Mouse (Mus musculus) forebrain, embryonic 13.5 days (tissue): ENCODE results near the gene Satb1. TPM values are rescaled to one million over a fixed set of nuclear protein-coding genes. Genes with fewer than 3 reads are reported as not detected.
A peak's percentile ranks its signal among the peaks of the same experiment; 100 is the strongest.

Source experiments
- ATAC-seq: fragments of 200-750 bp; cut with Nextera tagmentation; 2 replicates; pipeline ENCODE4 v1.8.0; 2017
- H3K27ac ChIP-seq: fragments of 300-500 bp; sonication (generic); 2 replicates; pipeline ENCODE4 v1.5.1; 2015; ENCODE audit warnings: inconsistent platforms, mild to moderate bottlenecking, moderate library complexity
- H3K27me3 ChIP-seq: fragments of 300-500 bp; sonication (generic); 2 replicates; pipeline ENCODE4 v1.6.1; 2015; ENCODE audit warnings: mild to moderate bottlenecking, inconsistent platforms
- H3K36me3 ChIP-seq: fragments of 300-500 bp; sonication (generic); 2 replicates; pipeline ENCODE4 v1.6.1; 2015; ENCODE audit warnings: mild to moderate bottlenecking, inconsistent platforms; ENCODE audit not compliant: poor library complexity, severe bottlenecking
- H3K4me1 ChIP-seq: fragments of 300-500 bp; sonication (generic); 2 replicates; pipeline ENCODE4 v1.6.1; 2015; ENCODE audit warnings: inconsistent platforms
- H3K4me2 ChIP-seq: fragments of 300-500 bp; sonication (generic); 2 replicates; pipeline ENCODE4 v1.6.1; 2015; ENCODE audit warnings: inconsistent platforms, mild to moderate bottlenecking, moderate library complexity
- H3K4me3 ChIP-seq: fragments of 300-500 bp; sonication (generic); 2 replicates; pipeline ENCODE4 v1.5.1; 2015; ENCODE audit warnings: mild to moderate bottlenecking, inconsistent platforms
- H3K9ac ChIP-seq: fragments of 300-500 bp; sonication (generic); 2 replicates; pipeline ENCODE4 v1.6.1; 2015; ENCODE audit warnings: mild to moderate bottlenecking, inconsistent platforms
- H3K9me3 ChIP-seq: fragments of 300-500 bp; sonication (generic); replicated peaks from 2 replicates; pipeline ENCODE4 v1.6.1; 2016; ENCODE audit warnings: inconsistent platforms
- WGBS: fragments of 180-500 bp; shearing (Covaris S2); methylation state at CpG from one replicate; pipeline ENCODE4 v1.1.7; 2015; 5-methylcytosine and 5-hydroxymethylcytosine counted together
- polyA plus RNA-seq: library from polyadenylated mRNA; unstranded; fragments of >200 nt; fragmentation: Nextera tagmentation; extraction: Ambion mirVana; gene quantifications from 2 replicates; pipeline ENCODE4 v1.2.1, GENCODE M21; 2015

The Satb1 gene
- polyA plus RNA-seq = 34.7 TPM in 2 replicates

GRCm38 (mm10) chr17:51832900-51833577, at the start of gene Satb1:
Gene Satb1 (minus strand): TSS chr17:51833290.
- H3K36me3 ChIP-seq = no peaks in the 10 kb centered on the region
- H3K4me2 ChIP-seq = peak within 1 kb of the TSS; percentile 99
- H3K27me3 ChIP-seq = peaks cover 38% of the 10 kb centered on the region
- under 1% methylated on average over 44 of the region's 52 CpGs for WGBS
- H3K27ac ChIP-seq = no peak within 1 kb of the TSS
- no peaks in the 10 kb centered on the region for H3K9me3 ChIP-seq
- H3K9ac ChIP-seq = peak within 1 kb of the TSS; percentile 79
- ATAC-seq = peak; percentile 95
- peak within 1 kb of the TSS; percentile 74 for H3K4me3 ChIP-seq
- peaks cover 22% of the 10 kb centered on the region for H3K4me1 ChIP-seq

GRCm38 (mm10) chr17:51882566-51882965, 49.5 kb upstream of the Satb1 start:
- no peak overlapping the region for H3K9ac ChIP-seq
- 99% methylated on average over 12 of the region's 12 CpGs for WGBS

GRCm38 (mm10) chr17:51880895-51881622, 48.0 kb upstream of the Satb1 start:
- no peaks in the 10 kb centered on the region for H3K4me1 ChIP-seq
- no peak overlapping the region for H3K4me3 ChIP-seq
- H3K9me3 ChIP-seq = no peaks in the 10 kb centered on the region
- 41% methylated on average over 8 of the region's 8 CpGs for WGBS
- H3K9ac ChIP-seq = no peak overlapping the region
- no peaks in the 10 kb centered on the region for H3K36me3 ChIP-seq
- ATAC-seq = no peak
- H3K4me2 ChIP-seq = no peak overlapping the region
- H3K27me3 ChIP-seq = no peaks in the 10 kb centered on the region
- H3K27ac ChIP-seq = no peak overlapping the region

More at GRCm38 (mm10) chr17:51882566-51882965, 49.5 kb upstream of the Satb1 start:
- no peaks in the 10 kb centered on the region for H3K9me3 ChIP-seq
- no peaks in the 10 kb centered on the region for H3K36me3 ChIP-seq
- H3K27me3 ChIP-seq = no peaks in the 10 kb centered on the region
- H3K4me3 ChIP-seq = no peak overlapping the region
- no peak overlapping the region for H3K27ac ChIP-seq
- no peak overlapping the region for H3K4me2 ChIP-seq
- no peak for ATAC-seq
- no peaks in the 10 kb centered on the region for H3K4me1 ChIP-seq

- H3K9ac ChIP-seq = no peak overlapping the region
- no peaks in the 10 kb centered on the region for H3K27me3 ChIP-seq
- H3K4me1 ChIP-seq = no peaks in the 10 kb centered on the region
- no peak overlapping the region for H3K4me3 ChIP-seq
- no peak for ATAC-seq
- H3K4me2 ChIP-seq = no peak overlapping the region
- H3K27ac ChIP-seq = no peak overlapping the region
- no peaks in the 10 kb centered on the region for H3K9me3 ChIP-seq
- no peaks in the 10 kb centered on the region for H3K36me3 ChIP-seq
- WGBS = 11% methylated on average over 9 of the region's 9 CpGs
These were observed 47.1 kb upstream of the Satb1 start for GRCm38 (mm10) chr17:51880221-51880620.

- Histone ChIP-seq H3K9me3 (no peaks in the 10 kb centered on the region), H3K36me3 (no peaks in the 10 kb centered on the region), H3K4me2 (no peak overlapping the region), H3K27me3 (no peaks in the 10 kb centered on the region), H3K4me3 (no peak overlapping the region), H3K4me1 (no peaks in the 10 kb centered on the region), H3K27ac (no peak overlapping the region), H3K9ac (no peak overlapping the region)
- no peak for ATAC-seq
- 89% methylated on average over 5 of the region's 5 CpGs for WGBS
These were observed 46.6 kb upstream of the Satb1 start for GRCm38 (mm10) chr17:51879736-51880135.

- WGBS = 79% methylated on average over 2 of the region's 2 CpGs
These were observed 46.1 kb upstream of the Satb1 start for GRCm38 (mm10) chr17:51879171-51879570.

GRCm38 (mm10) chr17:51876471-51876870, 43.4 kb upstream of the Satb1 start:
- no peaks in the 10 kb centered on the region for H3K27me3 ChIP-seq
- no peak overlapping the region for H3K9ac ChIP-seq
- no peak overlapping the region for H3K4me3 ChIP-seq
- no peak for ATAC-seq
- no peaks in the 10 kb centered on the region for H3K4me1 ChIP-seq
- no peak overlapping the region for H3K27ac ChIP-seq
- H3K9me3 ChIP-seq = no peaks in the 10 kb centered on the region
- 91% methylated on average over 5 of the region's 5 CpGs for WGBS
- no peak overlapping the region for H3K4me2 ChIP-seq
- H3K36me3 ChIP-seq = no peaks in the 10 kb centered on the region

More at GRCm38 (mm10) chr17:51879171-51879570, 46.1 kb upstream of the Satb1 start:
- no peaks in the 10 kb centered on the region for H3K27me3 ChIP-seq
- H3K9me3 ChIP-seq = no peaks in the 10 kb centered on the region
- H3K36me3 ChIP-seq = no peaks in the 10 kb centered on the region
- H3K4me3 ChIP-seq = no peak overlapping the region
- no peak overlapping the region for H3K4me2 ChIP-seq
- no peak overlapping the region for H3K27ac ChIP-seq
- no peak for ATAC-seq
- H3K4me1 ChIP-seq = no peaks in the 10 kb centered on the region
- H3K9ac ChIP-seq = no peak overlapping the region

- no peaks in the 10 kb centered on the region for H3K4me1 ChIP-seq
- ATAC-seq = no peak
- no peak overlapping the region for H3K4me2 ChIP-seq
- no peaks in the 10 kb centered on the region for H3K9me3 ChIP-seq
- no peaks in the 10 kb centered on the region for H3K36me3 ChIP-seq
- no peak overlapping the region for H3K4me3 ChIP-seq
- H3K27ac ChIP-seq = no peak overlapping the region
- H3K9ac ChIP-seq = no peak overlapping the region
- H3K27me3 ChIP-seq = no peaks in the 10 kb centered on the region
- 94% methylated on average over 4 of the region's 4 CpGs for WGBS
These were observed 24.5 kb upstream of the Satb1 start for GRCm38 (mm10) chr17:51857616-51858015.

- WGBS = 87% methylated on average over 3 of the region's 3 CpGs
These were observed 23.2 kb upstream of the Satb1 start for GRCm38 (mm10) chr17:51856332-51856731.

GRCm38 (mm10) chr17:51855261-51855660, 22.2 kb upstream of the Satb1 start:
- Histone ChIP-seq H3K36me3 (no peaks in the 10 kb centered on the region), H3K9me3 (no peaks in the 10 kb centered on the region), H3K9ac (no peak overlapping the region), H3K4me1 (no peaks in the 10 kb centered on the region), H3K4me3 (no peak overlapping the region), H3K27me3 (no peaks in the 10 kb centered on the region), H3K4me2 (no peak overlapping the region), H3K27ac (no peak overlapping the region)
- ATAC-seq = no peak
- WGBS = 86% methylated on average over 3 of the region's 3 CpGs

More at GRCm38 (mm10) chr17:51856332-51856731, 23.2 kb upstream of the Satb1 start:
- no peaks in the 10 kb centered on the region for H3K4me1 ChIP-seq
- no peak overlapping the region for H3K4me2 ChIP-seq
- H3K9me3 ChIP-seq = no peaks in the 10 kb centered on the region
- no peak overlapping the region for H3K27ac ChIP-seq
- no peak for ATAC-seq
- no peak overlapping the region for H3K9ac ChIP-seq
- H3K36me3 ChIP-seq = no peaks in the 10 kb centered on the region
- H3K4me3 ChIP-seq = no peak overlapping the region
- no peaks in the 10 kb centered on the region for H3K27me3 ChIP-seq

- H3K9me3 ChIP-seq = no peaks in the 10 kb centered on the region
- no peaks in the 10 kb centered on the region for H3K4me1 ChIP-seq
- WGBS = 88% methylated on average over 5 of the region's 5 CpGs
- no peaks in the 10 kb centered on the region for H3K36me3 ChIP-seq
- no peaks in the 10 kb centered on the region for H3K27me3 ChIP-seq
- no peak overlapping the region for H3K9ac ChIP-seq
- ATAC-seq = no peak
- no peak overlapping the region for H3K4me2 ChIP-seq
- no peak overlapping the region for H3K4me3 ChIP-seq
- H3K27ac ChIP-seq = no peak overlapping the region
These were observed 20.9 kb upstream of the Satb1 start for GRCm38 (mm10) chr17:51853952-51854351.

GRCm38 (mm10) chr17:51840596-51840995, 7.5 kb upstream of the Satb1 start:
- Histone ChIP-seq H3K27me3 (no peaks in the 10 kb centered on the region), H3K9me3 (no peaks in the 10 kb centered on the region), H3K9ac (no peak overlapping the region), H3K4me2 (no peak overlapping the region), H3K4me3 (no peak overlapping the region), H3K4me1 (no peaks in the 10 kb centered on the region), H3K36me3 (no peaks in the 10 kb centered on the region), H3K27ac (no peak overlapping the region)
- no peak for ATAC-seq
- WGBS = 53% methylated on average over 6 of the region's 6 CpGs
